Mouse (Mus musculus) limb, embryonic 15.5 days (tissue): Measurements from ENCODE around the gene Map3k3. TPM values are rescaled to one million over a fixed set of nuclear protein-coding genes. Genes with fewer than 3 reads are reported as not detected.

Experiments
- ATAC-seq: fragments of 200-750 bp; cut with Nextera tagmentation; 2 replicates; pipeline ENCODE4 v1.8.0; 2017; ENCODE audit warnings: low read depth, moderate TSS enrichment; ENCODE audit not compliant: insufficient number of reproducible peaks, low FRiP score, low TSS enrichment
- H3K27ac ChIP-seq: fragments of 300-500 bp; sonication (generic); 2 replicates; pipeline ENCODE4 v1.5.1; 2015; ENCODE audit warnings: moderate library complexity, mild to moderate bottlenecking, inconsistent platforms
- H3K27me3 ChIP-seq: fragments of 300-500 bp; sonication (generic); 2 replicates; pipeline ENCODE4 v1.6.1; 2015; ENCODE audit warnings: inconsistent platforms
- H3K36me3 ChIP-seq: fragments of 300-500 bp; sonication (generic); 2 replicates; pipeline ENCODE4 v1.6.1; 2015; ENCODE audit warnings: inconsistent platforms
- H3K4me1 ChIP-seq: fragments of 300-500 bp; sonication (generic); 2 replicates; pipeline ENCODE4 v1.6.1; 2015; ENCODE audit warnings: inconsistent platforms
- H3K4me2 ChIP-seq: fragments of 300-500 bp; sonication (generic); 2 replicates; pipeline ENCODE4 v1.6.1; 2015; ENCODE audit warnings: mild to moderate bottlenecking, inconsistent platforms
- H3K4me3 ChIP-seq: fragments of 300-500 bp; sonication (generic); 2 replicates; pipeline ENCODE4 v1.5.1; 2015; ENCODE audit warnings: mild to moderate bottlenecking, inconsistent platforms
- H3K9ac ChIP-seq: fragments of 300-500 bp; sonication (generic); 2 replicates; pipeline ENCODE4 v1.6.1; 2015; ENCODE audit warnings: inconsistent platforms
- H3K9me3 ChIP-seq: fragments of 300-500 bp; sonication (generic); 2 replicates; pipeline ENCODE4 v1.6.1; 2016; ENCODE audit warnings: inconsistent platforms
- WGBS: fragments of 180-500 bp; shearing (Covaris S2); methylation state at CpG from one replicate; pipeline ENCODE4 v1.1.7; 2015; 5-methylcytosine and 5-hydroxymethylcytosine counted together
- polyA plus RNA-seq: library from polyadenylated mRNA; unstranded; fragments of >200 nt; fragmentation: Nextera tagmentation; extraction: Ambion mirVana; gene quantifications from 2 replicates; pipeline ENCODE4 v1.2.1, GENCODE M21; 2015

The Map3k3 gene
- polyA plus RNA-seq, 1 experiment from 2014 or later: 27.2 TPM

DNA sequence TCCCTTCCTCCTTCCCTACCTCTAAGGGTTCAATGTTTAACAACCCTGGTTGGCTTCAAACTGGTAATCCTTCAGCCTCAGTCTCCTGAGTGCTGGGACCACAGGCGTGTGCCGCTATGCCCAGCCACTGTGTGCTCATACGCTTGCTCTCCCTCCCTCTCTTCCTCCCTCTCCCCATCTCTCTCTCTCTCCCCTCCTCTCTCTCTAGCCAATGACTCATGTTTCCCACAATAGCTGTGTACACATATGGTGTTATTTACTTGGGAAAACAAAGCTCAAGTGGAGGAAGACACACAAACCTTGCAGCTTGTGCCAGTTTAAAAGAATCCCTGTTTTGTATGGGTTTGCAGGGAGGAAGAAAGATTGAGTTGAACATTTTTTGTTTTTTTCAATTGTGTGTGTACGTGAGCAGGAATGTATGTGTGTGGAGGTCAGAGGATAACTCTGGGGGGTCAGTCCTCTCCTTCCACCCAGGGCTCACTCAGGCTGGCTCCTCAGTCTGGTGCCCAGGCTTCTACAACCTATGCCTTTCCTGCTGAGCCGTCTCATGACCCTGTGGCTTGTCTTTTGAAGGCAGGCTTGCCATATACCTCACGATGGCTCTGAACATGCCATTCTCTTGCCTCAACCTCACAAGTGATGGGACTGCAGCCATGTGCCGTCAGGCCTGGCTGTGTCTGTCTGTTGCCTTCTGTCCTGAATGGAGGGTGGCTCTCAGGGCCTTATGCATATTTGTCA lies 95.5 kb downstream of the Map3k3 start:
- Histone ChIP-seq H3K4me1 (peaks cover 3% of the 10 kb centered on the region; the same call in 1 of the 2 replicates), H3K9ac (no peak overlapping the region), H3K36me3 (peaks cover 7% of the 10 kb centered on the region; the same call in 1 of the 2 replicates), H3K27me3 (no peaks in the 10 kb centered on the region), H3K27ac (no peak overlapping the region), H3K4me2 (no peak overlapping the region), H3K9me3 (no peaks in the 10 kb centered on the region), H3K4me3 (no peak overlapping the region)
- no peak for ATAC-seq
- 74% methylated on average over 7 of the region's 7 CpGs for WGBS

- WGBS: 86% methylated on average over 2 of the region's 2 CpGs
- H3K4me3 ChIP-seq: no peak overlapping the region
These were observed 96.0 kb downstream of the Map3k3 start for GRCm38 (mm10) chr11:106180449-106180801.

DNA sequence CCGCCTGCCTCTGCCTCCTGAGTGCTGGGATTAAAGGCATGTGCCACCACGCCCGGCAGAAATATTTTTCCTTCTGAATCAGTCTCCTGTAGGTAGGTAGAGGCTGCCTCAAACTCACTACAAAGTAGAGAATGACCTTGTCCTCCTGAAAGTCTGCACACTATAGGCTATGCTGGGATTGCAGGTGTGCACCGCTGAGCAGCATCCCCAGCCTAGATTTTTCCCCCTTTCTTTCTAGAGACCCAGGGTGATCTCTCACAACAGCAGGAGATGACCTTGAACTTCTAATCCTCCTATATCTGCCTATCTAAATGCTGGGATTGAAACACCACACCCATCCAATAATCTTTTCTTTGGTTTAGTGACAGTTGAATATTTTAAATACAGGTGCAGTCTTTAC lies 102.9 kb downstream of the Map3k3 start:
- Histone ChIP-seq H3K9ac (no peak overlapping the region), H3K27me3 (no peaks in the 10 kb centered on the region), H3K4me2 (no peak overlapping the region), H3K9me3 (no peaks in the 10 kb centered on the region), H3K4me1 (peaks cover 3% of the 10 kb centered on the region; the same call in 1 of the 2 replicates), H3K27ac (no peak overlapping the region), H3K36me3 (peaks cover 8% of the 10 kb centered on the region; the same call in 1 of the 2 replicates), H3K4me3 (no peak overlapping the region)
- no peak for ATAC-seq
- WGBS: 94% methylated on average over 4 of the region's 4 CpGs

More at GRCm38 (mm10) chr11:106180449-106180801, 96.0 kb downstream of the Map3k3 start:
- Histone ChIP-seq H3K27me3 (no peaks in the 10 kb centered on the region), H3K4me1 (0 out of 2 replicates have a peak, but pooled peaks cover 3% of the 10 kb centered on the region), H3K9ac (no peak overlapping the region), H3K9me3 (no peaks in the 10 kb centered on the region), H3K36me3 (peaks cover 7% of the 10 kb centered on the region; the same call in 1 of the 2 replicates), H3K4me2 (no peak overlapping the region), H3K27ac (no peak overlapping the region)
- no peak for ATAC-seq

DNA sequence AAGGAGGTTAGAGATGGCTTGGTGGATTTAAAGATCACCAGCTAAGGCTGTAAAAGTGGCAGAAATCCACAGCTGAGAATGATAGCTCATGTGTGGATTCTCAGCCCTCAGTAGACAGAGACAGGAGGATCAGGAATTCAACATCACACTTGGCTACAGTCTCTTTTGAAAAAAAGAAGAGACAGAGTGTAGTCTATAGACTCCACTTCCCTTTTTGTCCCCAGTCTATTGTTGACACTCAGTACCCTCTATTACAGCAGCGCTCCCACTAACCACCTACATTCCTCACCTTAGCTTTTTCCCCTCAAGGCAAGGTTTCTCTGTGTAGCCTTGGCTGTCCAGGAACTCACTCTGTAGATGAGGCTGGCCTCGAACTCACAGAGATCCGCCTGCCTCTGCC lies 107.3 kb downstream of the Map3k3 start:
- Histone ChIP-seq H3K27ac (no peak overlapping the region), H3K27me3 (no peaks in the 10 kb centered on the region), H3K4me3 (no peak overlapping the region), H3K36me3 (peaks cover 4% of the 10 kb centered on the region), H3K9me3 (no peaks in the 10 kb centered on the region), H3K9ac (no peak overlapping the region), H3K4me1 (peaks cover 11% of the 10 kb centered on the region; the same call in 1 of the 2 replicates), H3K4me2 (no peak overlapping the region)
- 90% methylated on average over 3 of the region's 3 CpGs for WGBS
- no peak for ATAC-seq

- no peaks in the 10 kb centered on the region for H3K9me3 ChIP-seq
- no peak overlapping the region for H3K27ac ChIP-seq
- no peak overlapping the region for H3K9ac ChIP-seq
- ATAC-seq: no peak
- WGBS: 77% methylated on average over 5 of the region's 5 CpGs
- peaks cover 9% of the 10 kb centered on the region for H3K36me3 ChIP-seq
- H3K4me2 ChIP-seq: peak overlapping the region; percentile 52
- H3K4me1 ChIP-seq: peaks cover 11% of the 10 kb centered on the region; the same call in 1 of the 2 replicates
- no peaks in the 10 kb centered on the region for H3K27me3 ChIP-seq
- peak overlapping the region; percentile 78 for H3K4me3 ChIP-seq
These were observed 107.8 kb downstream of the Map3k3 start for GRCm38 (mm10) chr11:106192241-106192640.

DNA sequence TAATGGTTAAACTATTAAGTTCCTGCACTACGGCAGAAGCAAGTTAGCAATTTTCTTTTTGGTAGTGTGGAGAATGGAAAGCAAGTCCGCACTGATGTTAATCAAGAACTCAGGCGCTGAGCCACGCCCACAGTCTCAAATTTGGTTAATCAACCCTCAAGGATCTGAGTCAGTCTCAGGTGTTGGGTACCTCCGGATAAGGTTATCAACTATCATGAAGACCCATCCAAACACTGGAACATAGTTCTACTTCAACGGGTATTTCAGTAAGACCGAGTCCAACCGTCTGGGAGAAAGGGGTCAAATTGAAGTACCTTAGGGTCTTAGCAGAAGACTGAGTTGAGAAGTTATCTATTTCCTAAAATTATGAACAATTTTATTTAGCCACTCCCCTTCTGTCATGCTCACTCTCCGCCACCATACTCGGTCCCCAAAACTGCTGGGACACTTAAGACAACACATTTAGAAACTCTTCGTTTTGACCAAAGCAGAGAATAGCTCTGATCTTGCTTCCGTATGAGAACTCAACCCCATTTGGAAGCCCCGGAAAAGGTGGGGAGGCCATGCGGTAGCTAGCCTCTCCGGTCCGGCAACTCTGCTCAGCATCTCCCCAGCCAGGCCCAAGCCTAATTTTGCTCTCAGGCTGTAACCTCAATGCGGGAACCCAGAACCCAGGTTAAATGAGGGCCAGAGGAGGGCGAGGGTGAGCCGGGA lies 108.4 kb downstream of the Map3k3 start:
- Histone ChIP-seq H3K36me3 (peaks cover 15% of the 10 kb centered on the region), H3K9me3 (no peaks in the 10 kb centered on the region), H3K27me3 (no peaks in the 10 kb centered on the region), H3K4me1 (peaks cover 11% of the 10 kb centered on the region; the same call in 1 of the 2 replicates), H3K27ac (peak overlapping the region; percentile 93), H3K4me2 (peak overlapping the region; percentile 52), H3K4me3 (peak overlapping the region; percentile 78), H3K9ac (peak overlapping the region; percentile 68)
- ATAC-seq: peak; percentile 36; the same call in 1 of the 2 replicates
- 8% methylated on average over 19 of the region's 19 CpGs for WGBS

GRCm38 (mm10) chr11:106193371-106194154 lies 109.2 kb downstream of the Map3k3 start:
- ATAC-seq: peak; percentile 95
- under 1% methylated on average over 43 of the region's 44 CpGs for WGBS
- no peaks in the 10 kb centered on the region for H3K9me3 ChIP-seq

DNA sequence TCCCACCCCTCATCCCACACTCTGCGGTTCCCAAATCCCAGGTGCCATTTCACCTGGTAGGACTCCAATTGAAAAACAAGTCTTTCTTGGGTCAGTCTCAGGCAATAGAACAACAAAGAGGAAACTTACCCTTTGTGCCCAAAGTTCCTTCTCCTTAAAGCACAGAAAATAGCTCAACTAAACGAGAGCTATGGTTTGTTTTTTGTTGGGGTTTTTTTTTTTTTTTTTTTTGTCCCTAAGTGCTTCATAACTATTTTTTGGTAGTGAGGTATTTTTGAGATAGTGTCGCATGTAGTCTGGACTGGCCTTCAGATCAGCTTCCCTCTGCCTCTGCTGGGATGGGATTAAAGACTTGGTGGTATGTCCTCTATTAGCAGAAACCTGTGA lies 109.7 kb downstream of the Map3k3 start:
- ATAC-seq: no peak
- H3K4me3 ChIP-seq: peak overlapping the region; percentile 78
- H3K36me3 ChIP-seq: peaks cover 22% of the 10 kb centered on the region
- H3K9me3 ChIP-seq: no peaks in the 10 kb centered on the region
- peaks cover 11% of the 10 kb centered on the region; the same call in 1 of the 2 replicates for H3K4me1 ChIP-seq
- peak overlapping the region; percentile 64; the same call in 1 of the 2 replicates for H3K9ac ChIP-seq
- H3K27ac ChIP-seq: peak overlapping the region; percentile 82
- no peaks in the 10 kb centered on the region for H3K27me3 ChIP-seq
- H3K4me2 ChIP-seq: peak overlapping the region; percentile 66
- WGBS: 31% methylated on average over 3 of the region's 3 CpGs

More at GRCm38 (mm10) chr11:106193371-106194154, 109.2 kb downstream of the Map3k3 start:
- peak overlapping the region; percentile 93 for H3K27ac ChIP-seq
- H3K27me3 ChIP-seq: no peaks in the 10 kb centered on the region
- H3K4me2 ChIP-seq: peak overlapping the region; percentile 66
- peak overlapping the region; percentile 78 for H3K4me3 ChIP-seq
- H3K4me1 ChIP-seq: peaks cover 11% of the 10 kb centered on the region; the same call in 1 of the 2 replicates
- H3K9ac ChIP-seq: peak overlapping the region; percentile 68
- H3K36me3 ChIP-seq: peaks cover 22% of the 10 kb centered on the region

DNA sequence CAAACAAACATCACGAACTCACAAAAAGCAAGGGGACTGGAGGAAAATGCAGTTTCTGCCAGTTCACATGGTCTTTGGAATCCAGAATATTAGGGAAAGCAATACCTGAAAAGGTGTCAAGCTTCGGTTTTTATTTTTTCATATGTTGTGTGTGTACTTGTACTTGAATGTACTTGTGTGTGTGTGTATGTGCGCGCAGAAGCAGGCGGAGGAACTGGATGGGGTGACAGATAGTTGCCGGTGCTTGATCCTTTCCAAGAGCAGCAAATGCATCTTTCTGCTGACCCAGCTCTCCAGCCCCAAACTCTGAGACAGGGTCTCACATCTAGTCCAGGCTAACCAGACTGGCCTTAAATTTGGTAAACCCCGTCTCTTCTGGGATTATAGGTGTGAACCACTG lies 110.5 kb downstream of the Map3k3 start:
- H3K27ac ChIP-seq: peak overlapping the region; percentile 38; the same call in 1 of the 2 replicates
- H3K4me1 ChIP-seq: peaks cover 11% of the 10 kb centered on the region; the same call in 1 of the 2 replicates
- 89% methylated on average over 7 of the region's 7 CpGs for WGBS
- no peak for ATAC-seq
- no peak overlapping the region for H3K4me3 ChIP-seq
- H3K27me3 ChIP-seq: no peaks in the 10 kb centered on the region
- no peaks in the 10 kb centered on the region for H3K9me3 ChIP-seq
- H3K9ac ChIP-seq: no peak overlapping the region
- H3K36me3 ChIP-seq: peaks cover 25% of the 10 kb centered on the region
- no peak overlapping the region for H3K4me2 ChIP-seq

GRCm38 (mm10) chr11:106195341-106195740 lies 110.9 kb downstream of the Map3k3 start:
- Histone ChIP-seq H3K4me1 (peaks cover 11% of the 10 kb centered on the region; the same call in 1 of the 2 replicates), H3K27ac (no peak overlapping the region), H3K36me3 (peaks cover 27% of the 10 kb centered on the region), H3K27me3 (no peaks in the 10 kb centered on the region), H3K9ac (no peak overlapping the region), H3K4me3 (no peak overlapping the region), H3K9me3 (no peaks in the 10 kb centered on the region), H3K4me2 (no peak overlapping the region)
- no peak for ATAC-seq

DNA sequence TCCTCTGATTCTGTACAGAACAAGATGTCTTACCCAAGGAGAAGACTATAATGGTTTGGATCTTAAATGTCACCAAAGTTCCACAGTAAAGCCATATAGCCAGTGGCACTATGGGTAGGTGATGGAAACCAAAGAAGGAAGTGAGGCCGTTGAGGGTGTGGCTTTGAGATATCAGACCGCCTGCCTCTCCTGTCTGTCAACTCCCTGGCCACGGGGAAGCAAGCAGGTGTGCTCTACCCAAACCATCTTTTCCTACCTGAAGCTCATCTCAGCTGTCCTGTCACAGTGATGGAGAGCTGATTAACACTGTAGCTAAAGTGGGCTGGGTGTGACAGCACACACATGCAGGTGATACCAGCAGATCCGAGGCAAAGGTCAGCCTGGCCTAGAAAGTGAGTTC lies 113.9 kb downstream of the Map3k3 start:
- H3K27ac ChIP-seq: no peak overlapping the region
- peaks cover 54% of the 10 kb centered on the region for H3K36me3 ChIP-seq
- no peak overlapping the region for H3K4me3 ChIP-seq
- no peak overlapping the region for H3K4me2 ChIP-seq
- 86% methylated on average over 4 of the region's 4 CpGs for WGBS
- no peaks in the 10 kb centered on the region for H3K27me3 ChIP-seq
- H3K9me3 ChIP-seq: no peaks in the 10 kb centered on the region
- ATAC-seq: no peak
- H3K4me1 ChIP-seq: peaks cover 4% of the 10 kb centered on the region; the same call in 1 of the 2 replicates
- H3K9ac ChIP-seq: no peak overlapping the region
